Mouse (Mus musculus): ENCODE results near the gene Ncoa5. TPM values are rescaled to one million over a fixed set of nuclear protein-coding genes. Genes with fewer than 3 reads are reported as not detected.

Gene Ncoa5
- total RNA-seq, 2 experiments from 2014 or later = 53.2 to 57.4 TPM

DNA sequence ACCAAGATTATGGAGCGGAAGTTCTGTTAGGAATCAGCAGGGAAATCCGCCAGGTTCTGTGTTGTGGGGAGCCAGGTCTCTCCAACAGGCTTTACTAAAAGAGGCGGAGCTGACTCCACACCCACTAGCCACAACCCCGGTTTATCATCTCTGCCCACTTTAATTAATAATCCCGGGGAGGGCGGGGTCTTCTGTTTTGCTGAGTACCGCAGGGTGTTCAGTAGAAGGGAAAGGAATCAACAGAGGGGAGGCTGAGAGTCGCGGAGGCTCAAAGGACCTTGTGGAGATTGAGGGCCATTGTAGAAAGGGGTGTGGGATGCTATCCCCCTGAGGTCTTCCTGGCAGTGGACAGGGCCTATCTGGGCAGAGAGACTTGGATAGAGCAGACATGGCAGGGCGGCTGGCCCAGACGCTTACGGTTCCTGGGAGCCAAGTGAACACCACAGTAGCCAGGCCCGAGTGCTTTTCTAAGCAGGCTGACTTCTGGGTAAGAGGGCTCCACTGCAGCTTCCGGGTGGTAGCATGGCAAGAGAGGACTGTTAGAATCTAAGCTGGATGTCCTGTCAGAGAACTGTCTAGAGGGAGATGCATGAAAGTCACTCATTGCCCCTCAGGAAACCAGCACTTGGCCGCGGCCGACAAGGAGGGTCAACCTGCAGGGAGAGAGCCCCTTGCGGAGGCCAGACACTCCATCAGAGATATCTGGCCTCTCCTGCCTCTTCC is 16.3 kb upstream of the Ncoa5 start:
- DNase-seq (ENCODE audit: low spot score in 2 of 2) = no peak

DNA sequence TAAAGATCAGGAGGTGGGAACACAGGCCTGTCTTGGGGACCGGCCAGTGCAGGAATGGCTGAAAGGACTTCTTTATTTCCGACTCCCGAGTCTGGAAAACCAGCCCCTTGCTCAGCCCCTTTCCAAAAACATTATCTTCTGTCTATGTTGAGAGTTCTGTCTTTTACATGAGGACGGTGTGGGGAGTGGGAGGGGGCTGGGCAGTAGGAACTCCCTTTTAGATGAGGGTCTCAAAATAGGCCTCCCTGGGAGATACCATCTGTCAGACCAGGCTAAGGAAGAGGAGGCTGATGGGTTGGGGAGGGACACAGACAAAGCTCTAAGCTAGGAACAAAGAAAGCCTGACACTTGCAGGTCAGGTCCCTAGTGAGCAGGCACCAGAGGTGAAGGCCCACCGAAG is 14.4 kb upstream of the Ncoa5 start:
- DNase-seq (ENCODE audit: low spot score in 2 of 2) = no peak

DNA sequence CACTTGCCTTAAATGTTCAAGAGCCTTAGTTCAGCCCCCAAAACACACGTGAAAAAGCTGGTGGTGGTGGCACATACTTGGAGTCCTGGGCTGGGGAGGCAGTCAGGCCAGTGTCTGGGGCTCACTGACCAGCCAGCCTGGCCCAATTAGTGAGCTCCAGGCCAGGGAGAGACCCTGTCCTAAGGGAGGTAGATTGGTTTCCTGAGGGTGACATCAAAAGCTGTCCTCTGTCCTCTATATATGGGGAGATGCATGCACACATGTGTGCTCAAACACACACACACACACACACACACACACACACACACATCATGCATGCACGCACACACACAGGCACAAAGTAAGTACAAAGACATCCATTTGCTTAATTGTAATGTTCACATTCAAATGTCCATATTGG is 9.1 kb upstream of the Ncoa5 start:
- DNase-seq (ENCODE audit: low spot score in 2 of 2) = no peak

GRCm38 (mm10) chr2:165043090-165043636 is 8.5 kb upstream of the Ncoa5 start:
- no peak for DNase-seq (ENCODE audit: low spot score in 2 of 2)

GRCm38 (mm10) chr2:165042126-165042525 is 7.5 kb upstream of the Ncoa5 start:
- no peak for DNase-seq (ENCODE audit: low spot score in 2 of 2)

- no peak for DNase-seq (ENCODE audit: low spot score in 2 of 2)
Observed at GRCm38 (mm10) chr2:165037415-165037814, 2.7 kb upstream of the Ncoa5 start.

GRCm38 (mm10) chr2:165035058-165035431 is 378 bp upstream of the Ncoa5 start:
- DNase-seq (ENCODE audit: low spot score in 2 of 2) = no peak

DNA sequence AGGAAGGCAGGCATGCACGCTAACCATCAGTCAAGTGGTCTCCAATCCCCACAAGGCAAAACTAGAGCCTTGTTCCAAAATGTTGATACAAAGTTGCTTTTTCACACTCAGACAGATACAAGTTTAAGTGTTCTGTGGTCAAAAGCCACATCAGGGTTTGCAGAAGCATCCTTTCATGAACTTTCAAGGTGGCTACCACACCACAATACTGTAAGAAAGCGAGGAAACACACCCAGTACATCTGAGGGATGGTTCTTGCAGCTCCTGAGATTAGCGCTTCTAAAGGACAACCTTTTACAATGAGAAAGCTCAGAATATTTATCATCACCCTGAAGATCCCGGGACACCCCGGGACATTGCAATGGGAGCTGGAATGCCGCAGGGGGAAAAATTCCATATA is 1.4 kb downstream of the Ncoa5 start:
- DNase-seq (ENCODE audit: low spot score in 2 of 2) = no peak

- no peak for DNase-seq (ENCODE audit: low spot score in 2 of 2)
Observed at GRCm38 (mm10) chr2:165032533-165032932, 2.1 kb downstream of the Ncoa5 start.

GRCm38 (mm10) chr2:165027163-165027562 is 7.5 kb downstream of the Ncoa5 start:
- no peak for DNase-seq (ENCODE audit: low spot score in 2 of 2)

DNA sequence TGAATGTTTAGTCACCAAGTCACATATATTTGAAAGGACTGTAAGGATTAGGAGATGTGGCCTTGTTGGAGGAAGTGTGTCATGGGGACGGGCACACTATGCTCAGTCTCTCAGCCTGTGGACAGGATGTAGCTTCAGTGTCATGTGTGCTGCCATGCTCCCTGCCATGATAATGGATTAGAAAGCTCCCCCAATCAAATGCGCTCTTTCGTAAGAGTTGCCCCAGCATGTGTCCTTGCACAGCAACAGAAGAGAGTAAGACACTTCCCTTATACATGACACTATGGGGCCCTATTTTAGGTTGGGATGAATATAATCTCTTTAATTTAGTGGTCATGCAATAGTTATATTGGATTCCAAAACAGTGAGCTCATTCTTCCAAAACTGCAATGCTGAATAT is 14.2 kb downstream of the Ncoa5 start:
- no peak for DNase-seq (ENCODE audit: low spot score in 2 of 2)

DNA sequence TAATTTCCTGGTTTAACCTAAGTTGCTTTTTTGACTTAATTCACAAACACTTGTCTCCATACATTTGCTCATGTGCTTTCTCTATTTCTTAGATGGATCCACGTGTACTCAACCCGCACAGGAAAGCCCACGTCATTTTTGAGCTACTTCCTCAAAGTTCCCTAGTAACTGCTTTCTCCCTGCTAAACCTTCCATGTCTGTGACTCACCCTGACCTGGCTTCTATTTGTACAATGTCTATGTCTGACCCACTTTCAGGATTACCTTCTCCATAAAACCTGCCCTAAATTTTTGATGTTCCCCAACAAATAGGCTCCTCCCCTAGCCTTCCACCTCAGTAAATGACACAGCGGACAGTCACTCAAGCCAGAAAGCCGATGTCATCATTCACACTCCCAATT is 19.7 kb downstream of the Ncoa5 start:
- no peak for DNase-seq (ENCODE audit: low spot score in 2 of 2)

DNA sequence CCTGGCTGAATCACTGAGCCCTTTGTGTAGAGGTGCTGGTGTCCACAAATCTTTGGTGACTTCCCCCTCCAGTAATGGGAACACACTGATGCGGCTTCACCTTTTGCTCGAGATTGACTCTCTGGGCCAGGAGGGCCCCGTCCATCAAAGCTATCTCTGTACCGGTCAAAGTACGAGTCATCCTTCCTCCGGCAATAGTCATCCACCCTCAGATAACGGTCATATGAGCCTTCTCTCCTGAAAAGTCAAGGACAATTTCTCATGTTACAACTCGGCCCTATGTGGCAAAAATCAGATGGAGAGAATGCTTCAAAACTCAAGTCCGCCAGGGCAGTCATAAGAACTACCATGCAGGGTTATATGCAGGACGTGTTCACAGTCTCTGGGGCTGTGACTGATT is 24.3 kb downstream of the Ncoa5 start:
- DNase-seq (ENCODE audit: low spot score in 2 of 2) = no peak

DNA sequence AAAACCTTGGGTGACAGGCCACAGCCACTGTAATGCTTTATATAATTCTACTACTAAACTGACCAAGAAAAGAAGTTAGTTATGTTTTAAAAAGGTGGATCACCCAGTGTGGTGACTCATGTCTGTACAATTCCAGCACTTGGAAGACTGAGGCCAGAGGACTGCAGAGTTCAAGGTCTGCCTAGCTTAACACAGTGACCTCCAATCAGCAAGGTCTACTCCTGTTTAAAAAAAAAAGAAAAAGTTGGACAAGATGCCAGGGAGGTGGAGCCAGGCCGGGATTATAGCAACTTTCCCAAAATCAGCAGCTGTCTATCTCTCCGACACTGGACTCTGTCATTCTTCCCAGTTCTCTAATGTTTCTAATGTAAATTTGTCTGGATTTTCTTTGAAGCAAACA is 25.1 kb downstream of the Ncoa5 start:
- no peak for DNase-seq (ENCODE audit: low spot score in 2 of 2)

- DNase-seq (ENCODE audit: low spot score in 2 of 2) = no peak
Observed at GRCm38 (mm10) chr2:165009161-165009560, 25.5 kb downstream of the Ncoa5 start.

DNA sequence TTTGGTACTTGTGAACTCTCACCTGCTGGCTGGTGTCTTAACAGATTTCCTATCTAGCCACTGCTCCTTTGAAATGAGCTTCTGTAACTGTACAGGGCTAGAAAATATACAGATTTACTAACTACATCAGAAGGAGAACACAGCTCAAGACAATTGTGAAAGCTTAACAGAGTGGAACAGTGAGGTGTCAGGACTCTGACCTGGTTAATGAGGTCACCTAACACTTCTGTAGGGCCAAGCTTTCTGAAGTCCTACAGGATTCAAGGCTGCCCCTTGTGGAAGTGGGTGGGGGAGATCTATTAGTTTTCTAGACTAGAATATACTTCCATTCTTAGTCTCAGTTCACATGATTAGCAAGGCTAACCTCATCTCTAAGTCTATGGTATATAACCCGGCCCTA is 26.7 kb downstream of the Ncoa5 start:
- DNase-seq (ENCODE audit: low spot score in 2 of 2) = no peak

- DNase-seq (ENCODE audit: low spot score in 2 of 2) = no peak
Observed at GRCm38 (mm10) chr2:165006813-165007212, 27.9 kb downstream of the Ncoa5 start.

DNA sequence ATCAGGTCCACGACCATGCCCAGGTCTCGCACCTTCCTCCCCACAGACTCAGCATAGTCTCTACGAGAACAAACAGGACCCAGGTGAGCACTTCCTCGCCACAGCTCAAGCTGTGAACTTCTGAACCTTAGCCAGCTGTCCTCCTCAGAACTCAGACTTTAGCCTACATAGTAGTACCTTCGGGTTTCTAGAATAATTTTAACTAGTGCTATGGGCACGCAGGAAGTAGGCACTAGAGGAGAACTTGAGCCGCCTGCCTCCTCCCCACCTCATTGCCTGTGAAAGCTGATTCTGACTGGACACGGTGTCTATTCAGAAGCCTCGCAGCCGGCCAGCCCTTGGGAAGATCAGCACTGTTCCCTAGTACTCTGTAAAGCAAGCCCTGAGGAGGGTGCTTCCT is 30.4 kb downstream of the Ncoa5 start:
- no peak for DNase-seq (ENCODE audit: low spot score in 2 of 2)

- no peak for DNase-seq (ENCODE audit: low spot score in 2 of 2)
Observed at GRCm38 (mm10) chr2:165003108-165003507, 31.6 kb downstream of the Ncoa5 start.

- no peak for DNase-seq (ENCODE audit: low spot score in 2 of 2)
Observed at GRCm38 (mm10) chr2:165001958-165002357, 32.7 kb downstream of the Ncoa5 start.

DNA sequence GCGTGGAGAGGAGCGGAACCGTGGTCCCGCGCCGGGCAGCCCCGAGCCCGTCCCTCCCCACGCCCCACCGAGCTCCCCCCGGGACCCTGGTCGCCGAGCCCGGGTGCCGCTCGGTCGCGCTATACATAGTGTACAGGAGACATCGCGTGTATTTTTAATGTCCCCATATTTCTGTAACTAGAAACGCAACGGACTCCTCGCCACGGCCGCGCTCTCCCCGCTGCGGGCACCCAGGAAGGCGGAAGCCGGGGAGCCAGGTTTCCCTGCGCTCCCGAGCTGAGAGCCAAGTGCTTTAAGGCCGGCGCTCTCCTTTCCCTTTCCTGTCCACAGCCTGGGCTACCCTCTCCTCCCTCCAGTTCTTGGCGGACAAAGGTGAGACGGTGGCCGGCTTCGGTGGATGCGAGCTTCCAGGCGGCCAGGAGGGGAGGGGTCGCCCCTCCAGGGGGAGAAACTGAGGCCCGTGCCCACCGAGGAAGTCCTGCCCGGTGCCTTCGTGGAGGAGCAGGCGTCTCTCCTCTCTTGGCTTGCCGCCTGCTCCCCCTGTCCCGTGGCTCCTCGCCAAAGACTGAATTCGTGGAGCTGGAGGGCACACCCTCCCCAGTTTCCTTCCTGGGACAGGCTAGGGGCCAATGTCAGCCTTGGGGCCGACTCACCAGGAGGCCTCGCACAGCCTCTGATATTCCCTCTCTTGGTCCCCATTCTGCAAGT is 36.8 kb downstream of the Ncoa5 start:
- DNase-seq (ENCODE audit: low spot score in 2 of 2) = no peak

GRCm38 (mm10) chr2:164996848-164997720 is 37.6 kb downstream of the Ncoa5 start:
- DNase-seq (ENCODE audit: low spot score in 2 of 2) = no peak

Measured in layer of hippocampus, postnatal 14 days (tissue).